Mouse (Mus musculus): Measurements from ENCODE around the gene Tex19.2.
"Not testable (repeated sequence)": the region's sequence is repeated elsewhere in the genome, so short reads cannot be mapped to it uniquely, and the experiment has no call there.

Tex19.2 gene

GRCm38 (mm10) chr11:121109986-121110385, 8.5 kb downstream of the Tex19.2 start:
- DNase-seq, result no peak

GRCm38 (mm10) chr11:121108061-121108460, 10.4 kb downstream of the Tex19.2 start:
- DNase-seq, result no peak

- not testable (repeated sequence) for DNase-seq
Observed at GRCm38 (mm10) chr11:121107242-121107641, 11.2 kb downstream of the Tex19.2 start.

GRCm38 (mm10) chr11:121101124-121101805, 17.2 kb downstream of the Tex19.2 start:
- no peak for DNase-seq

- DNase-seq, result no peak
Observed at GRCm38 (mm10) chr11:121100692-121101091, 17.8 kb downstream of the Tex19.2 start.

GRCm38 (mm10) chr11:121099762-121100161, 18.7 kb downstream of the Tex19.2 start:
- no peak for DNase-seq

- no peak for DNase-seq
Observed at GRCm38 (mm10) chr11:121092606-121093585, 25.6 kb downstream of the Tex19.2 start.

- no peak for DNase-seq
Observed at GRCm38 (mm10) chr11:121090943-121091342, 27.5 kb downstream of the Tex19.2 start.

GRCm38 (mm10) chr11:121089756-121090546, 28.5 kb downstream of the Tex19.2 start:
- DNase-seq, result no peak

GRCm38 (mm10) chr11:121088997-121089396, 29.5 kb downstream of the Tex19.2 start:
- no peak for DNase-seq

GRCm38 (mm10) chr11:121086296-121086695, 32.2 kb downstream of the Tex19.2 start:
- DNase-seq, result no peak

GRCm38 (mm10) chr11:121085181-121085580, 33.3 kb downstream of the Tex19.2 start:
- no peak for DNase-seq

- DNase-seq, result no peak
Observed at GRCm38 (mm10) chr11:121082857-121083500, 35.5 kb downstream of the Tex19.2 start.

- DNase-seq, result no peak
Observed at GRCm38 (mm10) chr11:121082250-121082649, 36.2 kb downstream of the Tex19.2 start.

- no peak for DNase-seq
Observed at GRCm38 (mm10) chr11:121081120-121081519, 37.4 kb downstream of the Tex19.2 start, which contains the start of gene Sectm1a. Gene Sectm1a (minus strand): TSS chr11:121081220.

- DNase-seq, result no peak
Observed at GRCm38 (mm10) chr11:121080330-121080729, 38.1 kb downstream of the Tex19.2 start.

- DNase-seq, result no peak
Observed at GRCm38 (mm10) chr11:121075655-121076054, 42.8 kb downstream of the Tex19.2 start.

- DNase-seq, result not testable (repeated sequence)
Observed at GRCm38 (mm10) chr11:121069662-121070061, 48.8 kb downstream of the Tex19.2 start.

GRCm38 (mm10) chr11:121067895-121068294, 50.6 kb downstream of the Tex19.2 start:
- DNase-seq, result no peak

Data from right cerebral cortex, postnatal 25 days (tissue).